Mouse (Mus musculus) midbrain, embryonic 10.5 days (tissue): ENCODE results near the gene Ivns1abp. TPM values are rescaled to one million over a fixed set of nuclear protein-coding genes. Genes with fewer than 3 reads are reported as not detected.

Experiments used
- DNase-seq: peaks from one replicate; pipeline ENCODE4 v3.0.0-alpha.2; 2017; ENCODE audit warnings: low spot score
- H3K27ac ChIP-seq: fragments of 300-500 bp; sonication (generic); replicated peaks from 2 replicates; pipeline ENCODE4 v1.5.1; 2016; ENCODE audit warnings: mild to moderate bottlenecking
- H3K27me3 ChIP-seq: fragments of 300-500 bp; sonication (generic); 2 replicates; pipeline ENCODE4 v1.6.1; 2016; ENCODE audit warnings: low read depth, mild to moderate bottlenecking; ENCODE audit not compliant: poor library complexity, severe bottlenecking
- H3K36me3 ChIP-seq: fragments of 300-500 bp; sonication (generic); 2 replicates; pipeline ENCODE4 v1.6.1; 2016; ENCODE audit warnings: mild to moderate bottlenecking, moderate library complexity
- H3K4me1 ChIP-seq: fragments of 300-500 bp; sonication (generic); 2 replicates; pipeline ENCODE4 v1.6.1; 2016
- H3K4me3 ChIP-seq: fragments of 300-500 bp; sonication (generic); 2 replicates; pipeline ENCODE4 v1.5.1; 2016; ENCODE audit warnings: mild to moderate bottlenecking, moderate library complexity
- H3K9me3 ChIP-seq: fragments of 300-500 bp; sonication (generic); replicated peaks from 2 replicates; pipeline ENCODE4 v1.6.1; 2016; ENCODE audit warnings: mild to moderate bottlenecking
- WGBS: fragments of 180-500 bp; shearing (Covaris S2); methylation state at CpG from one replicate; pipeline ENCODE4 v1.1.7; 2016; 5-methylcytosine and 5-hydroxymethylcytosine counted together
- polyA plus RNA-seq: library from polyadenylated mRNA; unstranded; fragments of >200 nt; fragmentation: Nextera tagmentation; extraction: Ambion mirVana; gene quantifications from 2 replicates; pipeline ENCODE4 v1.2.1, GENCODE M21; 2016

The Ivns1abp gene
- polyA plus RNA-seq, 1 experiment from 2014 or later, result 414 TPM

DNA sequence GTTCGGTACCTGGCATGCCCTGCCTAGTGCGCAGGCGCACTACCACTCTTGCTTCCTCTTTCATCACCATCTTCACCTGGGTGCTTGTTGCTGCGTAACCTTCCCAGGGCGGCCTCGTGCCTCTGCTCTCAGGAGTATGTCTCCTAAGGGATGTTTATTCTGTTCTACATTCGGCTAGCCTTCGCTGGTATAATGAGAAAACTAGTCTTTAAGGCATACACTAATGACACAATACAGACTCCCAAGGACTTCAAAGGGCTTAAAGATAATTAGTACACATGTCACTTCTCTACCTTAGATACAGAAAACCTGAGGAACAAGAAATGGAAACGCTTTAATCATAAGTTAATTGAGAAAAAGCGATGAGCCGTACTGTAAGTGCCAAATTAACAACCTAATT, 32.9 kb upstream of the Ivns1abp start:
- DNase-seq, result no peak
- Histone ChIP-seq H3K4me1 (no peaks in the 10 kb centered on the region), H3K36me3 (no peaks in the 10 kb centered on the region), H3K27me3 (no peaks in the 10 kb centered on the region), H3K27ac (no peak overlapping the region), H3K4me3 (no peak overlapping the region), H3K9me3 (no peaks in the 10 kb centered on the region)
- WGBS, result 89% methylated on average over 11 of the region's 11 CpGs

GRCm38 (mm10) chr1:151319267-151319666, 25.0 kb upstream of the Ivns1abp start:
- Histone ChIP-seq H3K27me3 (no peaks in the 10 kb centered on the region), H3K9me3 (no peaks in the 10 kb centered on the region), H3K27ac (no peak overlapping the region), H3K4me3 (no peak overlapping the region), H3K36me3 (no peaks in the 10 kb centered on the region), H3K4me1 (no peaks in the 10 kb centered on the region)
- WGBS, result 89% methylated on average over 7 of the region's 7 CpGs
- DNase-seq, result no peak

DNA sequence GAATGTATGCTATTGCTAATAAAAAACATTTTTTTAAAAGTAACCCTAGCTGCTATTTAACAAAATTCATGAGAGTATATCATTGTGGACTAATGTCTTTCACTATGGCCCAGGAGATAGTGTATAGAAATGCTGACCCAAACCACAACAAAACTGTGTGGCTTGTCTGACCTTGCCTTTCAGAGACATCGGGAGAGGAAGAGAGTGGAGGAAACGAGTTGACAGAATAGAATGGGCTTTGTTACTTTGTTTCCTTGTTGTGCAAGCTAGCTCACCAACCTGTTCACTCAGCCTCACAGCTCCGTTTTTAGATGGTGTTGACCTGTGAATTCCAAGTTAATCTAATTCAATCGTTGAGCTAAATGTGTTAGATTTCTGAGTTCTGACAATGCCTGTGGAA, 23.9 kb upstream of the Ivns1abp start:
- H3K4me1 ChIP-seq, result no peaks in the 10 kb centered on the region
- H3K9me3 ChIP-seq, result no peaks in the 10 kb centered on the region
- DNase-seq, result no peak
- no peak overlapping the region for H3K27ac ChIP-seq
- H3K27me3 ChIP-seq, result no peaks in the 10 kb centered on the region
- H3K36me3 ChIP-seq, result no peaks in the 10 kb centered on the region
- H3K4me3 ChIP-seq, result no peak overlapping the region
- 78% methylated on average over 4 of the region's 4 CpGs for WGBS

GRCm38 (mm10) chr1:151325328-151325727, 18.9 kb upstream of the Ivns1abp start:
- no peaks in the 10 kb centered on the region for H3K9me3 ChIP-seq
- H3K4me1 ChIP-seq, result no peaks in the 10 kb centered on the region
- H3K36me3 ChIP-seq, result no peaks in the 10 kb centered on the region
- H3K27me3 ChIP-seq, result no peaks in the 10 kb centered on the region
- no peak overlapping the region for H3K27ac ChIP-seq
- DNase-seq, result no peak
- no peak overlapping the region for H3K4me3 ChIP-seq
- 93% methylated on average over 1 of the region's 1 CpGs for WGBS

DNA sequence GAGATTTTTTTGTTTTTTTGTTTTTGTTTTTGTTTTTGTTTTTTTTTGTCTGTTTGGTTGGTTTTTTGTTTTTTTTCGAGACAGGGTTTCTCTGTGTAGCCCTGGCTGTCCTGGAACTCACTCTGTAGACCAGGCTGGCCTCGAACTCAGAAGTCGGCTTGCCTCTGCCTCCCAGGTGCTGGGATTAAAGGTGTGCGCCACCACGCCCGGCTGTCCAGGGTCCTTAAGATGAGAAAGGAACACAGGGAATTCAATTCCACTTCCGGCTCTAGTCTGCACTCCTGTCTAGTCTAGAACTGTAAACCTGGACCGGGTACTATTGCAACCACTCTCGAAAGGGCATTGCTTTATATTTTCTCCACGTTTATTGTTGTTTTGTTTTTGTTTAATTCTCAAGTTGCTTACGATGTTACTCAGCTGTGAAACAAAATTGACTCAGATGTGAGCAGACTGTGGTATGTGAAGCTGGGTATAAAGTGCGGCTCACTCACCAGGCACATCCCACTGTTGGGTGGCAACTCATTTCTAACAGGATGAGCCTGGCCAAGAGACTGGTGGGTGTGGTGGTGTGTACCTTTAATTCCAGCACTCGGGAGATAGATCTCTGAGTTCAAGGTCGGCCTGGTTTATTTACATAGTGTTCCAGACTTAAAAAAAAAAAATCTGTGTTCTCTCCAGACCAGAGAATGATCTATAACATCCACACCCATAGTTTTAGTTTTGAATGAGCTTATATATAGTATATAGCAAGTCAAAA, 15.8 kb upstream of the Ivns1abp start:
- Histone ChIP-seq H3K9me3 (no peaks in the 10 kb centered on the region), H3K27ac (no peak overlapping the region), H3K4me3 (no peak overlapping the region), H3K36me3 (no peaks in the 10 kb centered on the region), H3K27me3 (no peaks in the 10 kb centered on the region), H3K4me1 (no peaks in the 10 kb centered on the region)
- no peak for DNase-seq
- 91% methylated on average over 14 of the region's 14 CpGs for WGBS

DNA sequence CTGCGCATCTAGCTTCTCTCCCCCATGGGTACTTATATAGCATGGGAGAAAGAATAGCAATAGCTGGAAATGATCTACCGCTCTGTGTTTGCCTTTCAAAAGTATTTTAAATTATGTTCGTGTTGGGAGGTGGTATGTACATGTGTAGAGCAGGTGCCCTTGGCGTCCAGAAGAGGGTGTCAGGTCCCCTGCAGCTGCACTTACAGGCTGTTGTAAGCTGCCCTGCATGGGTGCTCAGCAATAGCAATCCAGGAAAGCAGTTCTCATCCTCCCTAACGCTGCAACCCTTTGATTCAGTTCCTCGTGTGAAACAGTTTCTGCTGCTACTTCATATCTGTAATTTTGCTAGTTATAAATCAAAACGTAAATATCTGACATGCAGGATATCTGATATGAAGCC, 14.7 kb upstream of the Ivns1abp start:
- H3K27ac ChIP-seq, result no peak overlapping the region
- DNase-seq, result no peak
- no peak overlapping the region for H3K4me3 ChIP-seq
- H3K4me1 ChIP-seq, result no peaks in the 10 kb centered on the region
- H3K36me3 ChIP-seq, result no peaks in the 10 kb centered on the region
- H3K9me3 ChIP-seq, result no peaks in the 10 kb centered on the region
- H3K27me3 ChIP-seq, result no peaks in the 10 kb centered on the region
- 88% methylated on average over 7 of the region's 7 CpGs for WGBS

GRCm38 (mm10) chr1:151332819-151333218, 11.5 kb upstream of the Ivns1abp start:
- 91% methylated on average over 3 of the region's 3 CpGs for WGBS
- DNase-seq, result no peak
- H3K4me3 ChIP-seq, result no peak overlapping the region
- no peaks in the 10 kb centered on the region for H3K9me3 ChIP-seq
- H3K27me3 ChIP-seq, result no peaks in the 10 kb centered on the region
- H3K4me1 ChIP-seq, result no peaks in the 10 kb centered on the region
- H3K36me3 ChIP-seq, result no peaks in the 10 kb centered on the region
- no peak overlapping the region for H3K27ac ChIP-seq

GRCm38 (mm10) chr1:151338234-151338633, 6.0 kb upstream of the Ivns1abp start:
- peaks cover 34% of the 10 kb centered on the region for H3K4me1 ChIP-seq
- no peak overlapping the region for H3K27ac ChIP-seq
- no peak for DNase-seq
- no peaks in the 10 kb centered on the region for H3K9me3 ChIP-seq
- H3K4me3 ChIP-seq, result no peak overlapping the region
- no peaks in the 10 kb centered on the region for H3K36me3 ChIP-seq
- H3K27me3 ChIP-seq, result no peaks in the 10 kb centered on the region

DNA sequence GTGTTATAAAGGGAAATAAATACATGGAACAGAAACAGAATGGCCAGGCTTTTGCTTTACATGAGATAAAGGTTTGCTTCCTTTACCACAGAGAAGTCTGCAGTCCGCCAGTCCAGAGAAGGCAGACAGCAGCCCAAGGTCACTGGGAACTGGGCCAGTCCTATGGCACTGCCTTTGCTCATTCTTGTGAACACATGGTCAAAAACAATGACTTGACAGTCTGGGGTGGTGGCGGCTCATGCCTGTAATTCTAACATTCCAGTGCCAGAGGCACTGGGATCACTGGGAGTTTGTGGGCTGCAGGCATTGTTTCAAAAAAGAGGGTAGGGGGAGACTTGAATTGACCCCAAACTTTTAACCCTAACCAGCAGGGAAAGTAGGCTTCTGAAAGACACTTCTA, 5.3 kb upstream of the Ivns1abp start:
- WGBS, result 52% methylated on average over 2 of the region's 2 CpGs

GRCm38 (mm10) chr1:151341321-151342044, 2.8 kb upstream of the Ivns1abp start:
- Histone ChIP-seq H3K4me1 (peaks cover 50% of the 10 kb centered on the region), H3K9me3 (no peaks in the 10 kb centered on the region), H3K27me3 (no peaks in the 10 kb centered on the region), H3K4me3 (no peak overlapping the region), H3K36me3 (no peaks in the 10 kb centered on the region), H3K27ac (no peak overlapping the region)
- WGBS, result 77% methylated on average over 8 of the region's 8 CpGs
- no peak for DNase-seq

More for the DNA sequence above, 5.3 kb upstream of the Ivns1abp start:
- Histone ChIP-seq H3K4me1 (peaks cover 41% of the 10 kb centered on the region), H3K27ac (0 out of 2 replicates have a peak overlapping the region, but pooled peaks have one; percentile 6), H3K4me3 (no peak overlapping the region), H3K27me3 (no peaks in the 10 kb centered on the region), H3K36me3 (no peaks in the 10 kb centered on the region), H3K9me3 (no peaks in the 10 kb centered on the region)
- DNase-seq, result no peak

- 69% methylated on average over 3 of the region's 3 CpGs for WGBS
- no peak overlapping the region for H3K27ac ChIP-seq
- H3K4me3 ChIP-seq, result no peak overlapping the region
- no peaks in the 10 kb centered on the region for H3K9me3 ChIP-seq
- no peaks in the 10 kb centered on the region for H3K36me3 ChIP-seq
- H3K27me3 ChIP-seq, result no peaks in the 10 kb centered on the region
- no peak for DNase-seq
- H3K4me1 ChIP-seq, result peaks cover 59% of the 10 kb centered on the region
Observed at GRCm38 (mm10) chr1:151342311-151342710, 2.0 kb upstream of the Ivns1abp start.

- H3K9me3 ChIP-seq, result no peaks in the 10 kb centered on the region
- no peaks in the 10 kb centered on the region for H3K36me3 ChIP-seq
- peaks cover 61% of the 10 kb centered on the region for H3K4me1 ChIP-seq
- 59% methylated on average over 6 of the region's 6 CpGs for WGBS
- no peak overlapping the region for H3K27ac ChIP-seq
- peak overlapping the region; percentile 95; the same call in 1 of the 2 replicates for H3K4me3 ChIP-seq
- no peaks in the 10 kb centered on the region for H3K27me3 ChIP-seq
- no peak for DNase-seq
Observed at GRCm38 (mm10) chr1:151342968-151343367, 1.3 kb upstream of the Ivns1abp start.

DNA sequence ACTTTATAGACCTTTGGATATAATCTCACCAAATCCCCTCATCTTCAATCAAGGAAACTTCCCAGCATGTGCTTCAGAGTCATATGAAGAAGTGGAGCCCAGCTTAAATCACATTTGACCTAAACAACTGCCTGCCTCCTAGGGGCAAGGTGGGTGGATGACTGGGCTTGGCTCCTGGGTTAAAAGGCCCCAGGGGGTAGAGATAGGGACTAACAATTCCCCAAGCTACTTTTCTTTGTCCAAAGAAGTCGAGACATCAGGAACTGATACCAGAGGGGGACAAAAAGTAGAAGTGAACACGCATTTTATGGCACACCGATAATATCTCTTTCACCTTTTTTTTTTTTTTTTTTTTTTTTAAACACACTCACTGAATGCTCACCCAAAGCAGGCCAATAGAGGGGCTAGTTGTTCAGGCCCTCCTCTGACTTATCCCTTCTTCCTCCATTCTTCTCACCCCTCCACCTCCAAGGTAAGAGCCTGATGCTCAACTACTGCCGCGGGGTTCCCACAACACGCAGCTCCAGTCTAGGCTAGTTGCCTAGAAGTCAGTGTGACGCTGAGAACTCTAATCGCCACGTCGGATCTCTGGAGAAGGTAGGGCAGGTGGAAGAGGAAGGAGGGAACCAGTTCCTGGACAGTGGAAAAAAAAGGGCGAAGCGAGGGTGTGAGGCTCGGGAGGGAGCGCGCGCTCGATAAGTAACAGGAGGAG, 550 bp upstream of the Ivns1abp start:
- under 1% methylated on average over 17 of the region's 17 CpGs for WGBS
- Histone ChIP-seq H3K27me3 (no peaks in the 10 kb centered on the region), H3K9me3 (no peaks in the 10 kb centered on the region), H3K27ac (peak overlapping the region; percentile 99), H3K36me3 (no peaks in the 10 kb centered on the region), H3K4me1 (peaks cover 55% of the 10 kb centered on the region), H3K4me3 (peak overlapping the region; percentile 95)
- peak; percentile 23 for DNase-seq
